Mouse (Mus musculus) intestine, postnatal 0 days (tissue): ENCODE data around the gene Wscd1. TPM values are rescaled to one million over a fixed set of nuclear protein-coding genes. Genes with fewer than 3 reads are reported as not detected.

Experiments used
- ATAC-seq: fragments of 200-750 bp; cut with Nextera tagmentation; 2 replicates; pipeline ENCODE4 v1.8.0; 2017; ENCODE audit warnings: mild to moderate bottlenecking, moderate TSS enrichment, moderate library complexity
- H3K27ac ChIP-seq: fragments of 300-500 bp; sonication (generic); 2 replicates; pipeline ENCODE4 v1.5.1; 2014; ENCODE audit warnings: mild to moderate bottlenecking, low read depth, low read length, moderate library complexity
- H3K27me3 ChIP-seq: fragments of 300-500 bp; sonication (generic); replicated peaks from 2 replicates; pipeline ENCODE4 v1.6.1; 2014; ENCODE audit warnings: low read length, mixed read lengths; ENCODE audit not compliant: control insufficient read depth, insufficient read depth
- H3K36me3 ChIP-seq: fragments of 300-500 bp; sonication (generic); 2 replicates; pipeline ENCODE4 v1.6.1; 2014; ENCODE audit warnings: mild to moderate bottlenecking, moderate library complexity; ENCODE audit not compliant: control insufficient read depth, insufficient read depth
- H3K4me1 ChIP-seq: fragments of 300-500 bp; sonication (generic); replicated peaks from 2 replicates; pipeline ENCODE4 v1.6.1; 2014; ENCODE audit warnings: antibody characterized with exemption, low read length, mixed read lengths; ENCODE audit not compliant: control insufficient read depth, insufficient read depth
- H3K4me2 ChIP-seq: fragments of 300-500 bp; sonication (generic); replicated peaks from 2 replicates; pipeline ENCODE4 v1.6.1; 2014; ENCODE audit warnings: low read depth, mild to moderate bottlenecking, moderate library complexity
- H3K4me3 ChIP-seq: fragments of 300-500 bp; sonication (generic); 2 replicates; pipeline ENCODE4 v1.5.1; 2014; ENCODE audit warnings: low read depth, low read length
- H3K9ac ChIP-seq: fragments of 300-500 bp; sonication (generic); 2 replicates; pipeline ENCODE4 v1.6.1; 2014; ENCODE audit warnings: mild to moderate bottlenecking, low read depth, low read length
- H3K9me3 ChIP-seq: fragments of 300-500 bp; sonication (generic); 2 replicates; pipeline ENCODE4 v1.6.1; 2016; ENCODE audit warnings: mixed run types; ENCODE audit not compliant: control insufficient read depth
- CTCF ChIP-seq: sonication (generic); IDR thresholded peaks from 2 replicates; pipeline ENCODE4 v1.5.1; 2016; ENCODE audit warnings: low read depth, mild to moderate bottlenecking, control low read depth, antibody characterized with exemption, moderate library complexity
- WGBS: fragments of 180-500 bp; shearing (Covaris S2); extraction: QIAGEN DNeasy Blood & Tissue Kit; methylation state at CpG from one replicate; pipeline ENCODE4 v1.1.7; 2014; 5-methylcytosine and 5-hydroxymethylcytosine counted together
- polyA plus RNA-seq: library from polyadenylated mRNA; unstranded; fragments of >200 nt; fragmentation: Nextera tagmentation; extraction: Ambion mirVana; gene quantifications from 2 replicates; pipeline ENCODE4 v1.2.1, GENCODE M21; 2015

Wscd1 gene
- polyA plus RNA-seq, 1 experiment from 2014 or later = 1.6 TPM

GRCm38 (mm10) chr11:71788209-71788608 lies 38.5 kb downstream of the Wscd1 start:
- 0 out of 2 replicates have a peak, but pooled peaks have one; percentile 43 for ATAC-seq
- no peak for TF ChIP-seq CTCF
- Histone ChIP-seq H3K4me1 (no peaks in the 10 kb centered on the region), H3K27me3 (no peaks in the 10 kb centered on the region), H3K9ac (no peak overlapping the region), H3K4me2 (no peak overlapping the region), H3K36me3 (no peaks in the 10 kb centered on the region), H3K27ac (no peak overlapping the region), H3K9me3 (no peaks in the 10 kb centered on the region), H3K4me3 (no peak overlapping the region)
- 64% methylated on average over 4 of the region's 4 CpGs for WGBS

- Histone ChIP-seq H3K4me1 (no peaks in the 10 kb centered on the region), H3K27me3 (no peaks in the 10 kb centered on the region), H3K9me3 (no peaks in the 10 kb centered on the region), H3K36me3 (no peaks in the 10 kb centered on the region), H3K4me3 (no peak overlapping the region), H3K9ac (no peak overlapping the region), H3K4me2 (no peak overlapping the region), H3K27ac (no peak overlapping the region)
- WGBS = 62% methylated on average over 3 of the region's 3 CpGs
- TF ChIP-seq CTCF = peak; percentile 47
- ATAC-seq = no peak
Observed at GRCm38 (mm10) chr11:71790227-71790626, 40.5 kb downstream of the Wscd1 start.

GRCm38 (mm10) chr11:71799206-71799605 lies 49.5 kb downstream of the Wscd1 start:
- H3K27me3 ChIP-seq = no peaks in the 10 kb centered on the region
- no peaks in the 10 kb centered on the region for H3K9me3 ChIP-seq
- no peak for ATAC-seq
- H3K27ac ChIP-seq = no peak overlapping the region
- H3K4me2 ChIP-seq = no peak overlapping the region
- 80% methylated on average over 4 of the region's 4 CpGs for WGBS
- no peaks in the 10 kb centered on the region for H3K4me1 ChIP-seq
- TF ChIP-seq CTCF = no peak
- H3K4me3 ChIP-seq = no peak overlapping the region
- H3K36me3 ChIP-seq = no peaks in the 10 kb centered on the region
- H3K9ac ChIP-seq = no peak overlapping the region

- 86% methylated on average over 2 of the region's 2 CpGs for WGBS
Observed at GRCm38 (mm10) chr11:71808521-71808920, 58.8 kb downstream of the Wscd1 start.

GRCm38 (mm10) chr11:71811828-71812227 lies 62.1 kb downstream of the Wscd1 start:
- Histone ChIP-seq H3K9ac (no peak overlapping the region), H3K27ac (no peak overlapping the region), H3K36me3 (no peaks in the 10 kb centered on the region), H3K9me3 (no peaks in the 10 kb centered on the region), H3K4me3 (no peak overlapping the region), H3K4me1 (no peaks in the 10 kb centered on the region), H3K4me2 (no peak overlapping the region), H3K27me3 (no peaks in the 10 kb centered on the region)
- ATAC-seq = no peak
- no peak for TF ChIP-seq CTCF
- 51% methylated on average over 2 of the region's 2 CpGs for WGBS

More at GRCm38 (mm10) chr11:71808521-71808920, 58.8 kb downstream of the Wscd1 start:
- Histone ChIP-seq H3K9me3 (no peaks in the 10 kb centered on the region), H3K27me3 (no peaks in the 10 kb centered on the region), H3K36me3 (no peaks in the 10 kb centered on the region), H3K9ac (no peak overlapping the region), H3K4me1 (no peaks in the 10 kb centered on the region), H3K27ac (no peak overlapping the region), H3K4me3 (no peak overlapping the region), H3K4me2 (no peak overlapping the region)
- no peak for ATAC-seq
- TF ChIP-seq CTCF = no peak

GRCm38 (mm10) chr11:71812921-71813320 lies 63.2 kb downstream of the Wscd1 start:
- no peak overlapping the region for H3K4me2 ChIP-seq
- no peaks in the 10 kb centered on the region for H3K36me3 ChIP-seq
- no peaks in the 10 kb centered on the region for H3K27me3 ChIP-seq
- no peak overlapping the region for H3K9ac ChIP-seq
- H3K4me3 ChIP-seq = no peak overlapping the region
- H3K9me3 ChIP-seq = no peaks in the 10 kb centered on the region
- ATAC-seq = no peak
- H3K4me1 ChIP-seq = no peaks in the 10 kb centered on the region
- H3K27ac ChIP-seq = no peak overlapping the region
- WGBS = 81% methylated on average over 7 of the region's 7 CpGs
- TF ChIP-seq CTCF = no peak

- WGBS = 72% methylated on average over 7 of the region's 7 CpGs
- Histone ChIP-seq H3K9me3 (no peaks in the 10 kb centered on the region), H3K4me2 (no peak overlapping the region), H3K36me3 (no peaks in the 10 kb centered on the region), H3K27ac (no peak overlapping the region), H3K4me1 (no peaks in the 10 kb centered on the region), H3K9ac (no peak overlapping the region), H3K27me3 (no peaks in the 10 kb centered on the region), H3K4me3 (no peak overlapping the region)
- no peak for TF ChIP-seq CTCF
- no peak for ATAC-seq
Observed at GRCm38 (mm10) chr11:71814511-71814910, 64.8 kb downstream of the Wscd1 start.
